Mouse (Mus musculus) erythroblast, embryonic 14.5 days (primary cell): ENCODE measurements around the gene Rap1b.

Source experiments
- GATA1 ChIP-seq: IDR thresholded peaks from 2 replicates; pipeline ENCODE4 v1.6.1; 2012; ENCODE audit warnings: low read length, inconsistent platforms, mixed read lengths
- TAL1 ChIP-seq: IDR thresholded peaks from 3 replicates; pipeline ENCODE4 v1.6.1; 2012; ENCODE audit warnings: low read length, inconsistent platforms, mixed read lengths

- TF ChIP-seq TAL1 (no peak), GATA1 (no peak)
These were observed 50.6 kb downstream of the Rap1b start for GRCm38 (mm10) chr10:117795206-117795605.
